Mouse (Mus musculus): ENCODE measurements around the gene Zc3h15. TPM values are rescaled to one million over a fixed set of nuclear protein-coding genes. Genes with fewer than 3 reads are reported as not detected.
"Not testable (repeated sequence)": the region's sequence is repeated elsewhere in the genome, so short reads cannot be mapped to it uniquely, and the experiment has no call there.

Zc3h15 gene
- polyA plus RNA-seq, 1 experiment from 2014 or later = 175 TPM

- no peak overlapping the region for H3K27ac ChIP-seq
- ATAC-seq (replicated peaks) = no peak
- H3K36me3 ChIP-seq (replicated peaks) = no peaks in the 10 kb centered on the region
- H3K9ac ChIP-seq = no peak overlapping the region
- no peaks in the 10 kb centered on the region for H3K27me3 ChIP-seq (replicated peaks)
- no peak overlapping the region for H3K4me3 ChIP-seq
- H3K4me2 ChIP-seq = no peak overlapping the region
- no peaks in the 10 kb centered on the region for H3K4me1 ChIP-seq
- 65% methylated on average over 1 of the region's 1 CpGs for WGBS
- no peaks in the 10 kb centered on the region for H3K9me3 ChIP-seq
Measured at GRCm38 (mm10) chr2:83699324-83699723, 55.1 kb downstream of the Zc3h15 start.

GRCm38 (mm10) chr2:83700667-83701066 lies 56.4 kb downstream of the Zc3h15 start:
- H3K27ac ChIP-seq = no peak overlapping the region
- H3K36me3 ChIP-seq (replicated peaks) = no peaks in the 10 kb centered on the region
- H3K27me3 ChIP-seq (replicated peaks) = no peaks in the 10 kb centered on the region
- no peaks in the 10 kb centered on the region for H3K9me3 ChIP-seq
- no peak overlapping the region for H3K4me3 ChIP-seq
- ATAC-seq (replicated peaks) = no peak
- 83% methylated on average over 4 of the region's 4 CpGs for WGBS
- H3K9ac ChIP-seq = no peak overlapping the region
- no peak overlapping the region for H3K4me2 ChIP-seq
- H3K4me1 ChIP-seq = no peaks in the 10 kb centered on the region

GRCm38 (mm10) chr2:83702411-83702810 lies 58.2 kb downstream of the Zc3h15 start:
- H3K9ac ChIP-seq = no peak overlapping the region
- no peak overlapping the region for H3K27ac ChIP-seq
- no peaks in the 10 kb centered on the region for H3K27me3 ChIP-seq (replicated peaks)
- H3K4me2 ChIP-seq = no peak overlapping the region
- no peak for ATAC-seq (replicated peaks)
- 91% methylated on average over 7 of the region's 7 CpGs for WGBS
- H3K9me3 ChIP-seq = no peaks in the 10 kb centered on the region
- no peaks in the 10 kb centered on the region for H3K36me3 ChIP-seq (replicated peaks)
- no peak overlapping the region for H3K4me3 ChIP-seq
- H3K4me1 ChIP-seq = no peaks in the 10 kb centered on the region

- Histone ChIP-seq H3K4me1 (no peaks in the 10 kb centered on the region), H3K9me3 (no peaks in the 10 kb centered on the region), H3K4me2 (no peak overlapping the region), H3K27ac (no peak overlapping the region), H3K36me3 (replicated peaks) (no peaks in the 10 kb centered on the region), H3K9ac (no peak overlapping the region), H3K27me3 (replicated peaks) (no peaks in the 10 kb centered on the region), H3K4me3 (no peak overlapping the region)
- WGBS = 89% methylated on average over 9 of the region's 9 CpGs
- no peak for ATAC-seq (replicated peaks)
Measured at GRCm38 (mm10) chr2:83705580-83706158, 61.4 kb downstream of the Zc3h15 start.

DNA sequence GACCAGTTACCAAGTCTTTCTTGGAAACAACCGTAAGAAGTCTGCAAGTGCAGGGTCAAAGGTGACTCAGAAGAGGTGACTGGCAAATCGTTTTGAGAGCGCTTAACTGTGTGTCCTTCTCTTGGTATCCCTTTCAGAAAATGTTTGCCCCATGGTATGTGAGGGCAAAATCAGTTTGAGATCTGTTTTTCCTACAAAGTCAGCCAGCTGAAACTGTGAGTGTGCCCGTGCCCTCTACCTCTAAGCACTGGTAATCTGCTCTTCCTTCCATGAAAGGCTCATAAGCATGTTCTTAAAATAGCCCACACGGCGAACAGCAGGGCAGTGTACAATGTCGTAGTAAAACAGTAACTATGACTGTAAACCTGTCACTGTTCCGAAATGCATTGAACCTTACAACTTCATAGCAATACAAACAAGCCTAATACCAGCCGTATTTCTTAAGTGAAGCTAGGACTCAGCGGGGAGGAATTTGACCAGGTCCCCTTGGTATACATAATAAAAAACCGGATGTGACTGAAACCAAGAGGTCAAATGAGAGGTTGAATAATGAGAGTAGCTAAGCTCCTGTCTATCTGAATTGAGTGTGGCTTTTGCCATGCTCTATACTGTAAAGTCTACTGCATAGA lies 65.8 kb downstream of the Zc3h15 start:
- 75% methylated on average over 11 of the region's 11 CpGs for whole genome bisulfite sequencing
- Histone ChIP-seq H3K36me3 (replicated peaks) (no peaks in the 10 kb centered on the region), H3K4me1 (no peaks in the 10 kb centered on the region), H3K27ac (no peak overlapping the region), H3K27me3 (replicated peaks) (no peaks in the 10 kb centered on the region), H3K9me3 (no peaks in the 10 kb centered on the region), H3K9ac (no peak overlapping the region), H3K4me2 (no peak overlapping the region), H3K4me3 (no peak overlapping the region)
- ATAC-seq (replicated peaks) = no peak

GRCm38 (mm10) chr2:83713281-83713680 lies 69.0 kb downstream of the Zc3h15 start:
- H3K9ac ChIP-seq; H3K27me3 ChIP-seq (replicated peaks); ATAC-seq (replicated peaks); H3K9me3 ChIP-seq; H3K4me2 ChIP-seq; H3K36me3 ChIP-seq (replicated peaks); H3K4me1 ChIP-seq; H3K27ac ChIP-seq; H3K4me3 ChIP-seq: not testable (repeated sequence)
- 74% methylated on average over 7 of the region's 7 CpGs for WGBS

DNA sequence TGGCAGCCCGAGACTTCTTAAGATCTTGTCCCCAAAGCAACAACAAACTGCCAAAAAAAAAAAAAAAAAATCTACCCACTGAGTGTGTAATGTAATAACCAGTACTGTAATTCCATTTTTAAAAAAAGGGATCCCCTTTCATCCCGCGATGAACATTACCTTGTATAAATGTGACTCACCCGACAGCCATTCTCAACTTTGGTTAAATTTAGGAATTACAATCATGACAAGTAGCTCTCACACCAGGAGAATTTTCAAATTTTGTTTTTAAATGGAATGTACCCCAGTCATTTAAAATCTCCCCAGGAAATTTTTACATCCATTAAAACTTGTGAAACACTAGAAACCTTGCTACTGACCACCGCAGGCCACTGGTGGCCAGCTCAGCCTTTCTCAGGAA lies 69.7 kb downstream of the Zc3h15 start:
- Histone ChIP-seq H3K27ac (0 out of 2 replicates have a peak overlapping the region, but pooled peaks have one; percentile 31), H3K36me3 (replicated peaks) (no peaks in the 10 kb centered on the region), H3K4me3 (no peak overlapping the region), H3K4me2 (no peak overlapping the region), H3K27me3 (replicated peaks) (no peaks in the 10 kb centered on the region), H3K4me1 (no peaks in the 10 kb centered on the region), H3K9ac (no peak overlapping the region), H3K9me3 (no peaks in the 10 kb centered on the region)
- 91% methylated on average over 5 of the region's 5 CpGs for WGBS
- no peak for ATAC-seq (replicated peaks)

Other genes starting within 250 kb of the Zc3h15 start
- 16.1 and 16.9 TPM in 2 replicates for gene Itgav, start 80.0 kb downstream of the Zc3h15 start, polyA plus RNA-seq (2015; fragmentation: Nextera tagmentation; extraction: Ambion mirVana)
- 75.9 and 82.2 TPM in 2 replicates for gene Fam171b, start 168.2 kb downstream of the Zc3h15 start, polyA plus RNA-seq (2015; fragmentation: Nextera tagmentation; extraction: Ambion mirVana)